Mouse (Mus musculus): ENCODE results near the gene Sesn3. TPM values are rescaled to one million over a fixed set of nuclear protein-coding genes. Genes with fewer than 3 reads are reported as not detected.

Sesn3 gene
- polyA plus RNA-seq, 1 experiment from 2014 or later = 15.5 TPM

DNA sequence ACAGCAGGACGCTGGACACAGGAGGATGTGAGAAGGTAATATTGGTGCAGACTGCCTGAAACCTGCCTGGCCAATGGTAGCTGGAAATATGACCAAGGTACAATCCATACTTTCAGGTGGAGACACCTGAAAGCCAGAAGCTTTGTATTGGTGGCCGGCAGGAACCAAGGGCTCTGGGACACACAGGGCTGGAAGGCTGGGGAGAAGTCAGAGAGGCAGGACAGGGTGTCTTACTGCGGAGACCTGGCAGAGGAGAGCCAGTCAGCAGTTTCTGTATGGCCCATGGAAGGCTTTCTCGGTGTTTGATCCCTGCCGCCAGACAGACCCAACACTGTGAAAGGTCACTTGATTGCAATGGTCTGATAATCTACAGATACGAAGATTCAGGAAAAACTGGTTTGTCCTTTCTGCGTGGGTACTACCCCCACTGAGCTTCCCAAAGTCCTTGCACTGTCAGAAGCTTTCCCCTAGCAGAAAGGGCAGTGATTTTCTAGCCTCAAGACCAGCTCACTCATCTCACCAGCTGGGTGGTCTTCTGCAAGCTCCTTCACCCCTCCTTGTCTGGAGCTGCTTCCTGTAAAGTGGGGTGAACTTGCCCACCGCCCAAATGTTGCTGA lies 105.0 kb downstream of the Sesn3 start:
- no peak overlapping the region for H3K27ac ChIP-seq (ENCODE audit: poor library complexity, severe bottlenecking)
- H3K9ac ChIP-seq = peak overlapping the region; percentile 70
- 28% methylated on average over 8 of the region's 8 CpGs for WGBS

DNA sequence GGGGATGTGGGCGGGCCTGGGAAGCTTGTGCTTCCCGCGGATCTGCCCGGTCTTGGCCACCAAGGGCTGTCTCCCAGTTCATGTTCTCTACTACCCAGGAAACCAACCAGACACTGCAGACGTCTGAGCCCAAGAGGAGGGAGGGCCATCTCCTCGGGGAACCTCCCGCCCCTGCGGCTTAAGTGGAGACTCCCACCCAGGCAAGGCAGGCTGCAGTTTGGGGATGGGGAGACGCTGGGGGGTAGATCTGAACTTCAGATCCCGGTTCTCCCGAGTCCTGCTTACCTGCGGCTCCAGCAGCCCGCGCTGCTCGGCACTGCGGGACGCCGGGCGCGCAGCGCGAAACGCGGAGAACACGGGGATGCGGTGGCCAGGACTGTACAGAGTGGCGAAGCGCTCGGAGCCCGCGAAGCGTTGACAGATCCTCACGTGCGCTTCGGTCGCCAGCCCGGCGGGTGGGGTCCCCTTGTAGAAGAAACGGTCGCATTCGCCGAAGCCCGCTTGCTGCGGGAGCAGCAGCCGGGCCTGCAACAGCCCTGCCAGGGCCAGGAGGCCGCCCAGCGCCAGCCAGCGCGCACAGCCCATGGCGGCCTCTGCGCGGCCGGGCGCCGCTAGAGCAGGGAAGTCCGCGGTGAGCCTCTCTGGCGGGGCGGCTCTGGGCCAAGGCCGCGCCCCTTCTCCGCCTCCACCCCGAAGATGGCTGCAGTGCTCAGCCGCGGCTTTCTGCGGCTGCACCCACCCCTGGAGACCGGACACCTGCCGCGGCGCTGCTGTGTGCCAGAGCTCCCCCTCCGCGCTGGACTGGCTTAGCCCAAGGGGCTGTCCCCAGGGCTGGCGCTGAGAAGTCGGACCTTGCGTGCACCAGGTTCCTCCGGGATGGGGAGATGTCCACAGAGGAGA lies 105.8 kb downstream of the Sesn3 start:
- under 1% methylated on average over 76 of the region's 76 CpGs for WGBS
- H3K4me2 ChIP-seq = peak overlapping the region; percentile 94

More for the DNA sequence above, 105.0 kb downstream of the Sesn3 start:
- peak overlapping the region; percentile 94 for H3K4me2 ChIP-seq
- no peaks in the 10 kb centered on the region for H3K36me3 ChIP-seq
- peaks cover 18% of the 10 kb centered on the region; the same call in 1 of the 2 replicates for H3K4me1 ChIP-seq (replicated peaks)
- no peak for ATAC-seq (ENCODE audit: insufficient number of reproducible peaks, low FRiP score)
- peaks cover 6% of the 10 kb centered on the region; the same call in 1 of the 2 replicates for H3K27me3 ChIP-seq (replicated peaks)
- no peaks in the 10 kb centered on the region for H3K9me3 ChIP-seq (replicated peaks)
- peak overlapping the region; percentile 62 for H3K4me3 ChIP-seq

DNA sequence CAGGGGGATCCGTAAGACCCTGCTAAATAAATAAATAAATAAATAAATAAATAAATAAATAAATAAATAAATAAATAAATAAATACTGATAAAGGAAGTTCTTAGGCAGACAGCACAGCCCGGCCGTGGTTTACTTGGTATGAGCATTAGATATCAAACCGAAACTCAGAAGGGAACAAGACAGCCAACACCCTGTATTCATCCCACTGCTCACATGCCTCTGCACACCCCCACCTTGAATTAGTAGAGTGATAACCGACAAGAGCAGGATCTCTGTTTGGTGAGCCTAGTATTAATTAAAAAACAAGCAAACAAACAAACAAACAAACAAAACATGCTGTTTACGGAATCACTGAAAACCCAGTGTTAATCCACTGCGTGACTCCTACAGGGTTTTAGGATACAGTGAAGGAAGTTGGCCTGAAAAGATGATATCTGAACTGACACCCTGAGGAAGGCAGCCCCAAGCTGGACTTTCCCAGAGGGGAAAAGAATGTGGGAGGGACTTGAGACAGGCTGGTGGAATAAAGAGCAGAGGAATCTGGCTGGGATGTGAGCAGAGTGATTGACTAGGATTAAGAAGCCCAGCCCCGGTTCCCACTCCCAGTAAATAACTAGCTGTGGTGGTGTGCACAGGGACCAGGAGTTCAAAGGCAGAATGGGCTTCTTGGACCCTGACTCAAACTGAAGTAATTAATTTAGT lies 106.6 kb downstream of the Sesn3 start, which contains the start of gene Endod1:
Endod1 (minus strand) TSS at position 155 of the 703 bp plus-strand sequence.
- Histone ChIP-seq H3K9ac (peak within 1 kb of the TSS; percentile 70), H3K27me3 (replicated peaks) (peaks cover 6% of the 10 kb centered on the region; the same call in 1 of the 2 replicates), H3K4me3 (peak within 1 kb of the TSS; percentile 62), H3K4me2 (peak within 1 kb of the TSS; percentile 94), H3K9me3 (replicated peaks) (no peaks in the 10 kb centered on the region), H3K36me3 (no peaks in the 10 kb centered on the region), H3K27ac (ENCODE audit: poor library complexity, severe bottlenecking) (peak within 1 kb of the TSS; percentile 44), H3K4me1 (replicated peaks) (peaks cover 18% of the 10 kb centered on the region; the same call in 1 of the 2 replicates)
- 4% methylated on average over 8 of the region's 8 CpGs for WGBS
- peak; percentile 49 for ATAC-seq (ENCODE audit: insufficient number of reproducible peaks, low FRiP score)

More for the DNA sequence above, 105.8 kb downstream of the Sesn3 start:
- peak; percentile 95 for ATAC-seq (ENCODE audit: insufficient number of reproducible peaks, low FRiP score)
- H3K4me1 ChIP-seq (replicated peaks) = peaks cover 18% of the 10 kb centered on the region; the same call in 1 of the 2 replicates
- peak overlapping the region; percentile 70 for H3K9ac ChIP-seq
- H3K27ac ChIP-seq (ENCODE audit: poor library complexity, severe bottlenecking) = peak overlapping the region; percentile 44
- no peaks in the 10 kb centered on the region for H3K36me3 ChIP-seq
- H3K27me3 ChIP-seq (replicated peaks) = peaks cover 6% of the 10 kb centered on the region; the same call in 1 of the 2 replicates
- peak overlapping the region; percentile 62 for H3K4me3 ChIP-seq
- no peaks in the 10 kb centered on the region for H3K9me3 ChIP-seq (replicated peaks)

DNA sequence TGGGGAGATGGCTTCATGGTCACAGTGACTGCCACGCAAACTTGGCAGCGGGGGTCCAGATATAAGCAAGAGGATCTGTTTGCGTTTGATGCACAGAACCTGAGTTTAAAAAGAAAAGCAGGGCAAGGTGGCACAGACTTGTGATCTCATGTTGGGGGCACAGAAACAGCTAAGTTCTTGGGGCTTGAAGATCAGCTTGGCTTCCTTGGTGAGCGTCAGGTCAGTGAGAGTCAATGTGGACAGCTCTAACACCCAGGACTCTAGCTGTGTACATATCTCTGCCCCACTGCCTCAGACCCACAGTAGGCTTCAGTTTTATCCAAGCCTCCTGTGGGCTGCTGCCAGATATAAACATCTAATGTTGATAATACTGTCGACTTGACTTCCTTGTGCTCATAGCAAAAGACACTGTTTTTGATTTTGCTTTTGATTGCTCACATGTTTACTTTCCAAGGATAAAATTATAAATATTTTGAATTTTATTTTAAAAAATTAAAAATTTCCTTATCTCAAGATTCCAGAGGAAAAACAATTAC lies 107.5 kb downstream of the Sesn3 start:
- H3K4me1 ChIP-seq (replicated peaks) = peaks cover 18% of the 10 kb centered on the region; the same call in 1 of the 2 replicates
- H3K9me3 ChIP-seq (replicated peaks) = no peaks in the 10 kb centered on the region
- H3K4me2 ChIP-seq = peak overlapping the region; percentile 94; the same call in 1 of the 2 replicates
- no peaks in the 10 kb centered on the region for H3K36me3 ChIP-seq
- no peak overlapping the region for H3K4me3 ChIP-seq
- 64% methylated on average over 5 of the region's 5 CpGs for WGBS
- H3K9ac ChIP-seq = no peak overlapping the region
- ATAC-seq (ENCODE audit: insufficient number of reproducible peaks, low FRiP score) = no peak
- peaks cover 6% of the 10 kb centered on the region; the same call in 1 of the 2 replicates for H3K27me3 ChIP-seq (replicated peaks)
- H3K27ac ChIP-seq (ENCODE audit: poor library complexity, severe bottlenecking) = no peak overlapping the region

Other genes starting within 250 kb of the Sesn3 start
- gene Endod1, start 106.4 kb downstream of the Sesn3 start, polyA plus RNA-seq (2016; fragmentation: Nextera tagmentation; extraction: Ambion mirVana) = 10.7 TPM in 2 replicates
- 0.14 and 0.15 TPM in 2 replicates for gene Kdm4d, start 225.4 kb downstream of the Sesn3 start, polyA plus RNA-seq (2016; fragmentation: Nextera tagmentation; extraction: Ambion mirVana)
- gene Cwc15, start 225.6 kb downstream of the Sesn3 start, polyA plus RNA-seq (2016; fragmentation: Nextera tagmentation; extraction: Ambion mirVana) = 126 and 130 TPM in 2 replicates